Mouse (Mus musculus): ENCODE results near the gene Apoa5.

Gene Apoa5

DNA sequence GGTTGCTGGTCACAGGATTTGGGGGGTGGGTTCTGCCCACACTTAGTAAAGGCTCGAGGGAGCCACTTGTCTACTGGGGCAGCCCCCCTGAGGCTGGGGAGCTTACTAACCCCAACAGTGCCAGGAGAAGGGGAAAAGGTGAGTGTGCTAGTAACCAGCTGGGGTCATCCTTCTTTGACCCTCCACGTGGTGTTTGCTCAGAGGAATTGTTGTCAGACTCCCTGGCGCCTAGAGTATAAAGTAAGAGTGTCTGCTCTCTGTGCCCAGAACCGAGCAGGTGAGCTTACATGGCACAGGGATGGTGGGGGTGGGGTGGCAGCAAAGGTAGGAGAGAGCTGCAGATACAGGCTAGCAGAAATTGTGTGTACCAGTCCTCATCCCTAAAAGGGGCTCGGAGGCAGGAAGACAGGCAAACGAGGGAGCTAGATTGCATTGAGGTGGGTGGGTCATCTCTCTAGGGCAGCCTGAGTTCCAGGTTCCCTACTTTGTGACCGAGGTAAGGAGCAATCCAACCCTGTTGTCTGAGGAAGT is at the start of gene Apoa5:
Apoa5 (plus strand) TSS at position 291 of the 531 bp plus-strand sequence.
- no peak for ATAC-seq (ENCODE audit: low TSS enrichment)

DNA sequence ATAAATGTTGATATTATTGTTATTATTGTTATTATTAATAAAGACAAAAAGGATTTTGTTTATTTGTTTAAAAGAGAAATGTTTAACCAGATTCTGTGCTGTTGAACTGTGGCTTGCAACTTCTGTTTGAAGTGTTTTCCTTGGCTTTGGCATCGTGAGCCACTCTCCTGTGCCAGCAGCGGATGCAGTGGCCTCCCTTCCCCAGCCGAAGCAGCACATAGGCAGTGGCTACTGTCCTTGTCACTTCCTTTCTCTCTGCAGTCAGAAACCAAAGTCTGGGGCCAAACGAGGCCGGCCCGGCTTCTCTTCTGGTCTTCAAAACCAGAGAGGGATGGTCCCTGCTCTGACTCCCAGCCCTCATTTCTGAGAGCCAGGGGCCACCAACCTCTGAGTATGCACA is 45.3 kb upstream of the Apoa5 start:
- ATAC-seq (ENCODE audit: low TSS enrichment), result no peak

DNA sequence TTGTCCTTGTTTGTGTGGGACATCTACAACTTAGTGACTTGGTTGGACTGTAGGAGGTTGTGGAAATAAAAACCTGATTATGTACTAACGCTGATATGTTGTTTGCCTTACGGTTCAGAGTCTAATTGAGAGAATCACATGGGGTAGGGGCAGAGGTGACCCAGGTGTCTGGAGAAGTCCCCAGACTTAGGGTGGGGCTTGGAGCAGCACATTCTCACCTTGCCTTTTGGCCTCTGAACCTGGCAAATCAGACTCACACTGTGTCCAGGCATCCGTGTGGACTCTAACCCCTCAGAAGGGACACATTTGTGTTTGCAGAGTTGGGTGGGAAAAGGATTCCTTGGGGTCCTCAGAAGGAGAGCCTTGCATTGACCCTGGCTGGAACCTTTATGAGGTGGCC is 44.3 kb upstream of the Apoa5 start:
- ATAC-seq (ENCODE audit: low TSS enrichment), result no peak

DNA sequence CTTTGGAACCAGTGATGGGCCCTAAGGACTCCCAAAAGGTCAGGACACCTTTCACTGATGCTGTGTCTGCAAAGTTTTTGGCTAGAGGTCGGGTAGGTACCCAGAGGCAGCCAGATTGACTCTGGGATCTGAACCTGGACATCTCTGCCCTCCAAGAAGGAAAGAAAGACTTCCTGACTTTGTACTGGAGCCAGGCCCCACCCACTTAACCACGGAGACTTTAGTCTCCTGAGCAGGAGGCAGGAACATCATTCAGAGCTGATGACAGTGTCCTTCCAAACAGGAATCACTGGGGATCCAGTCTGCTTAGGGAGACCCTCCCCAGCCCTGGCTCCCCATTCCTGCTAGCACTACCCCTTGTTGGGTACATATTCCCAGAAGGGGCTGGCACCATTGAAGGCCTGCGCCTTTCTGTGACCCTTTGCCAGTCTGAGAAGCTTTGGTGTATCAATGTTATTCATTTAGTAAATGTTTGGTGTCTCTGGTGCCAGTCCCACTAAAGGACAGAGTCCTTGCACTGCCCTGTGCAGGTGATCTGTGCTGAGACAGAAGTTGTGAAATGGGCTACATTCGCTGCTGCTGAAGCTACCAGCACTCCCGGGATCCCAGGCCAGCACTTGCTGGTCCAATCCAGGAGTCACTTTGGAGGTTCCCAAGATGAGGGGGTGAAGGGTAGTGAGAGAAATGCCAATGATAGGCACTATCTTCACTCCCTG is 43.3 kb upstream of the Apoa5 start:
- ATAC-seq (ENCODE audit: low TSS enrichment), result no peak

DNA sequence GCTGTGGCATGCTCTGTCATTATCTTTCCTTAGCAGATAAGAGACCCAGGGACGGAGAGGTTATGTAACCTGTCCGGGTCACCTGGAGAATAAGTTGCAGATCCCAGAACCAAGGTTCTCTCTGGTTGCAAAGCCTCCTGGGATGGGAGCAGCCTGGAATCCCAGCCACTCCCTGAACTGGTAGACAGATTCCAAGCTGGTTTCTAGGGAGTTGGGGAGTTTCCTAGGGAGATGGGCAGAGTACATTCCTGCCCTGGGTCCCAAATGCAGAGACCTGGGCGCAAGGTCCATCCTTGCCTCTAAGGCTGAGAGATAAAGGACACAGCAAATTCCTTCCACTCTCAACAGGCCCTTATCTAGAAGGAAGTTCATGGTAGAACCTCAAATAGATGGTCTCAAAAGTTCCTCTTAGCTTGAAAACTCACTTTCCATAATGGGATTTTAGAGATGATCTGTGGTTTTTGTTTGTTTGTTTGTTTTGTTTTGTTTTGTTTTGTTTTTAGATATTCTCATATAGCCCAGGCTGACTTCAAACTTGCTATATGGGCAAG is 41.3 kb upstream of the Apoa5 start:
- ATAC-seq (ENCODE audit: low TSS enrichment), result no peak

DNA sequence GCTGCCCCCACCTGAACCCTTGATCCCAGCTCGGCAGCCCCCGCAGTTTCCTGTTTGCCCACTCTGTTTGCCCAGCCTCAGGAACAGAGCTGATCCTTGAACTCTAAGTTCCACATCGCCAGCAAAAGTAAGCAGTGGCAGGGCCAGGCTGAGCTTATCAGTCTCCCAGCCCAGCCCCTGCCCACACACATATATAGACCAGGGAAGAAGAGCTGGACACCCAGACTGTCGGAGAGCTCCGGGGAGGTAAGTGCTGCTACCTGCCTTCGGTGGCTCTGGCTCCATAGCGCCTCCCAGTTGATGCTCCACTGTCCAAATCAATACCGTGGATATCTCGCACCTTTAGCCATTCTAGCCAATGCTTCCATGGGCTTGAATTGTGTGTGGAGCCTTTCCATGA is 39.9 kb upstream of the Apoa5 start, which contains the start of gene Apoa1:
Apoa1 (plus strand) TSS at position 90 of the 400 bp plus-strand sequence.
- no peak for ATAC-seq (ENCODE audit: low TSS enrichment)

DNA sequence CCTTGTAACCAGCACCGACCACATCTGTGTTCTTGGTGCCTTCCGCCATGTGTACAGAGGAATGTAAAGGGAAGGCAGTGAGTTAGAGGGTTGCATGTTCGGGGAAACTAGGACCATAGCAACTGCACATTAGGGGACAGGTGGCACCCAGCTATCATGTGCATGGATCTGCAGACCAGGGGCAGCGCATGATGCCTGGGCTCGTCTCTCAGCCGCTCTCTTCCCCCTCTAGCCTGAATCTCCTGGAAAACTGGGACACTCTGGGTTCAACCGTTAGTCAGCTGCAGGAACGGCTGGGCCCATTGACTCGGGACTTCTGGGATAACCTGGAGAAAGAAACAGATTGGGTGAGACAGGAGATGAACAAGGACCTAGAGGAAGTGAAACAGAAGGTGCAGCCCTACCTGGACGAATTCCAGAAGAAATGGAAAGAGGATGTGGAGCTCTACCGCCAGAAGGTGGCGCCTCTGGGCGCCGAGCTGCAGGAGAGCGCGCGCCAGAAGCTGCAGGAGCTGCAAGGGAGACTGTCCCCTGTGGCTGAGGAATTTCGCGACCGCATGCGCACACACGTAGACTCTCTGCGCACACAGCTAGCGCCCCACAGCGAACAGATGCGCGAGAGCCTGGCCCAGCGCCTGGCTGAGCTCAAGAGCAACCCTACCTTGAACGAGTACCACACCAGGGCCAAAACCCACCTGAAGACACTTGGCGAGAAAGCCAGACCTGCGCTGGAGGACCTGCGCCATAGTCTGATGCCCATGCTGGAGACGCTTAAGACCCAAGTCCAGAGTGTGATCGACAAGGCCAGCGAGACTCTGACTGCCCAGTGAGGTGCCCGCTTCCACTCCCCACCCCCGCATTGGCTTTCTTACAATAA is 38.6 kb upstream of the Apoa5 start:
- ATAC-seq (ENCODE audit: low TSS enrichment), result peak; percentile 96

DNA sequence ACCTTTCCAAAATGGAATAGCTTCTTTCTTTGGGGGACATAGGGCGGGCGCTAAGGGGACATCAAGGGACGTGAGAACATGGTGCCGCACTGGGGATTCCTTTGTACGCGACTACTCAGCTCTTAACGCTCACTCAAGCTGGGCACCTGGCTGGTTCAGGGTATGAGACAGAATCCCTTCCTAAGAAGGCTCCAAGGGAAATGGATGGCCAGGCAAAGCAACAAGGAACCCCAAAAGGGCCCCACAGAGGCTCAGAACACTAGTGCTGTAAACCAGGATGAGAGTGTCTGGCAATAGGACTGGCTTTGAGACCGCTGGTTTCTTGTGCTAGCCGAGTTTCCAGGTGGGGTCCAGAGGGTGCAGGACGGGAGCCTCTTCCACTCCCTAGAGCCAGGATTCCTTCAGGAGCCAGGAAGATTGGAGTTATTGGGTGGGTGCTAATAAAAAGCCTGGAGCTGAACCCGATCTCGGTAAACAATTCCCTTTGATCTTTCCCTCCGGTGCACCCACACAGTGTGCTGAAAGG is 37.9 kb upstream of the Apoa5 start:
- ATAC-seq (ENCODE audit: low TSS enrichment), result peak; percentile 38

DNA sequence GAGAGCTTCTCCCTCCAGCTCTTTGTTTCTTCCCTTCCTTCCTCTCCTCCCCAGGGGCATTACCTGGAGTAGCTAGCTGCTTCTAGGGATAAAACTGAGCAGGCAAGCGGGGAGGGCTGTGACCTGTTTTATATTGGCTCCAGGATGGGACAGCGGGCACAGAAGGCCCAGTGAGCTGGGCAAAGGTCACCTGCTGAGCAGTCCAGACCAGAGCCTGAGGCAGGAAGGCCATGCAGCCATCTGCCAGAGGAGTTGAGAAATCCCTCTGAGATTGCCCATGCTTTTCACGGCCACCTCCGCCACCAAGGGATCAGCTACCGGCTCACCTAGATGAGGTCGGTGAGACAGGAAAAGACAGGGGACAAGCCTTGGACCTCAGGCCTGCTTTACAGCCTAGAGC is 33.2 kb upstream of the Apoa5 start:
- no peak for ATAC-seq (ENCODE audit: low TSS enrichment)

DNA sequence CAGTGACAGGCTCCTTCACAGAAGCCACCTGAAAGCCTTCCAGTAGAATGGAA is 33.0 kb upstream of the Apoa5 start, which contains the start of gene Apoc3:
Apoc3 (minus strand) TSS at position 41 of the 53 bp plus-strand sequence.
- ATAC-seq (ENCODE audit: low TSS enrichment), result no peak

DNA sequence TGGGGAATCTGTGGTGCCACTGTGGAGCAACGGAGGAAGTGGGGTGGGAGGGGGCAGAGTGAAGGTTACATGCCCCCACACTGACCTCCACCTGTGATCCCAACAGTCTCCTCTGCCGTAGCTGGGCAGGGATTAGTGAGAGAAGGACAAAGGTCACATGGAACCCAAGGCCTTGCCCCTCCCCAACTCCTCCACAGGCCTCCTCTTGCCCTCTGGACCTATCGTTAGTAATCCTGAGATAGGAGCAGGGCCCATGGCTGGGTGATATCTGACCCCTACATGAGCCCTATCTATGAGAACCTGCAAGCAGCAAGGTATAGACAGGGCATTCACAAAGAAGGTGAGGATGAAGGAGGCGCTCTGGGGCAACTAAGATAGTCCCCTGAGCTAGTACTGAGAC is 32.8 kb upstream of the Apoa5 start:
- no peak for ATAC-seq (ENCODE audit: low TSS enrichment)

DNA sequence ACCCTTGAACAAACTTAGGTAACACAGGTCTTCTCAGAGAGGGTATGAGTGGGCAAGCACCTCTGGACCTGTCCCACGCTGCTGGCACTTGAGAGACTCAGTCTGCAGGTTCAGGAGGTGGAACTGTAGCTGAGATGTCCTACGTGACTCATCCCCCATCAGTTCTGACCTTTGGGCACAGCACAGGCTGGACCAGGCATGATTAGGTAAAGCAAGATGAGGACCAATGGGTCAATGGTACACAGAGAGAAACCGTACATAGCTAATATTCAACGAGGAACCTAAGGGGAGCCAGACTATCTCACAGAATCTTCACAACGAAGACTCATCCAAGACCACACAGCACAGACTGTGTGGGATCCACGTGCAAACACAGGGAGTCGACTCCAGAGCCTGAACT is 29.6 kb upstream of the Apoa5 start:
- ATAC-seq (ENCODE audit: low TSS enrichment), result no peak

DNA sequence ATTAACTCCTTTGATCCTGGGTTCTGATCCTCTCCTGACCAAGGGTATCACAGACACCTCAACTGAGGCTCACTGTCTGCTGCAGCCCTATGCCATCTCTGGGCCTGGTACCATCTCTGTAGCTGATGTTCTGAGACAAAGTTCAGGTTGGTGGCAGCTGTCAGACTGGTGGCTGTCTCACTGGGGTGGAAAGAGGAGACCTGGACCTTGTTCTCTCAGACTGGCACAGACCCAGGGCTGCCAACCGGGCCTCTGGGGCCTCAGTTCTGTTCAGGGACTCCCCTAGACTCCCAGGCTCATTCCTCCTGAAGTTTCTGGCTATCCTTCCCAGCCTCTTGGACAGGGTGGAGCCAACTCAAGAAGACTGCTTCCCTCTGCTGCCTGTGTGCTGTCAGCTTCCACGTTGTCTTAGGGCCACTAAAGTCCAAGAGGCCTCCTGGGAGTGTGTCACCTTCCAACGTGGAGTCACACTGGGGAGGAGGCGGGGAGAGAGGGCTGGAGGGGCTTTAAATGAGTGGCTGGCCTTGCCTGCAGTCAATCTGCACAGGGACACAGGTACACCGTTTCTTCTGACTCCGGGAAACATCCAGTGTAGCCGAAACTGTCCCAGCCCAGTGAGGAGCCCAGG is 27.8 kb upstream of the Apoa5 start, which contains the start of gene Apoa4:
Apoa4 (plus strand) TSS at position 171 of the 628 bp plus-strand sequence.
- no peak for ATAC-seq (ENCODE audit: low TSS enrichment)

DNA sequence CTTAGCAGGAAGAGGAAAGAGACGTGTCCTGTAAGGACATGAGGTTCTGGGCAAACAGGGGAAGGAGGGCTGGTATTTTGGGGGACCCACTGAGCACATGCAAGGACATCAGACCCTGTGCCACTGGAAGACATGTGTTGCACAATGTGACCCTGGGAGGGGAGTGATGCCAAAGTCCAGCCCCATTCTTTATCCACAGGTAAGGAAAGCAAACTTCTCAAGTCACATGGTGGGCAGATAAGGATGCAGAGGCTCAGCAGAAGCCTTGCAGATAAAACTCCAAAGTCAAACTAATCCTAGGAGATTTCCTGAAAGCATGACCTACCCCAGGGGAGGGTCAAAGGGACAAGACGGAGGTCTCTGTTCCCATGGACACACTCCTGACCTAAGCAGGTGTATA is 26.6 kb upstream of the Apoa5 start:
- no peak for ATAC-seq (ENCODE audit: low TSS enrichment)

DNA sequence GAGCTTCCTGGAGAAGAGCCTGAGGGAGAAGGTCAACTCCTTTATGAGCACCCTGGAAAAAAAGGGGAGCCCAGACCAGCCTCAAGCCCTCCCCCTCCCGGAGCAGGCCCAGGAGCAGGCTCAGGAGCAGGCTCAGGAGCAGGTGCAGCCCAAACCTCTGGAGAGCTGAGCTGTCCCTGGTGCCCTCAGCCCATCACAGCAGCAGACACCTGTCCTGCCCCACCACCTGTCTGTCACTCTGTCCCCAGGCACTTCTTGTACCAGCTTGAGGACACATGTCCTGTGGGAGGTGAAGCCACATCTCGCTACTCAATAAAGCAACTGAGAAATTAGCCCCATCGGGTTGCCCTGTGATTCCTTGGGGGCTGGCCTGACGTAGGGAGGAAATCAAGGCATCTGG is 25.3 kb upstream of the Apoa5 start:
- ATAC-seq (ENCODE audit: low TSS enrichment), result no peak

DNA sequence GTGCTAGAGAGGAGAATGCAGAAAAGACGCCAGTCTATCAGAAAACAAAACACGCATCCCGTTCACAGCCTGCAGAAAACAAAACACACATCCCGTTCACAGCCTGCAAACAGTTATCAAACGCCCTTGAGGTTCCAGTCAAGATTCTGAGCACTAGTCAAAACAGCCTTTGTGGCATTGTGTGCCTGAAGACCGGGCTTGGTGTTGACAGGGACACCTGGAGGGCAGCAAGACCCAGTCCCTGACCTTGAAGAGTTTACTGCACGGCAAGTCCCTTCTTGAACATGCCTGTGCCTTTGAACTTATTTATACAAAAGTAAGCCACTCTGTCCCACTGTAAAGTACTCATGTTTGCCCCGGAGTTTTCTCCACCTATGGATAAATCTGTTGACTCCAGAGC is 24.8 kb upstream of the Apoa5 start:
- ATAC-seq (ENCODE audit: low TSS enrichment), result no peak

DNA sequence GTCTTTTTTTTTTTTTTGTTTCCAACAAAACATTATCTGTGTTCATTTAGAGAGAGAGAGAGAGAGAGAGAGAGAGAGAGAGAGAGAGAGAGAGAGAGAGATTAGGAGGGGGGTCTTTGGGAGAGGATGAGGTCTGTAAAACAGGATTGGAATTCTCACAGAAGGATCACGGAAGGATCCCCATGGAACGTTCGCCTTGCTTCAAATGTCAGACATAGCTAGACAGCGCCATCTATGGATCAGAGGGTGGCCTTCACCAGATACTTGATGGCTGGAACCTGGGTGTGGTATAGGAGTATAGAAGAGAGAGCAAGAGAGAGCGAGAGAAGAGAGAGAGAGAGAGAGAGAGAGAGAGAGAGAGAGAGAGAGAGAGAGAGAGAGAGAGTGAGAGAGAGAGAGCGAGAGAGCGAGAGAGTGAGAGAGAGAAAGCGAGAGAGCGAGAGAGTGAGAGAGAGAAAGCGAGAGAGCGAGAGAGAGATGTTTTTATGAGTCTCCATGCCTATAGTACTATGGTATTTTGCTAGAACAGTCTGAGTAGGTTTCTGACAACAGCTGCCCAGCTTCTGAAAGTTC is 21.6 kb upstream of the Apoa5 start:
- peak; percentile 98 for ATAC-seq (ENCODE audit: low TSS enrichment)

DNA sequence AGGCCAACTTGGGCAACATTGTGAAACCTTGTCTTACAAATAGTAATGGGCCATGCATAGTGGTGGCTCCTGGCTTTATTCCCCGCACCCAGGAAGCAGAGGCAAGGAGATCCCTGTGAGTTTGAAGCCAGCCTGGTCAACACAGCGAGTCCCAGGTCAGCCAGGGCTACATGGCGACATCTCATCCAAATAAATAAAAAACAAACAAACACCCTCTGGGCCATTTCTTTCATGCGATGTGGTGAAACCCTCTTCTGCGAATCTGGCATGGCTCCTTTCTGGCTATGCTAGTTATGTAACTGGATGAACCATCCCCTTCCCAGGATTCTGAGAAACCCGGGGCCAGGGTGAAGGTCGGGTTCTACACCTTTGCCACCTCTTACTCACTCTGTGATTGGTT is 12.3 kb upstream of the Apoa5 start:
- ATAC-seq (ENCODE audit: low TSS enrichment), result no peak

DNA sequence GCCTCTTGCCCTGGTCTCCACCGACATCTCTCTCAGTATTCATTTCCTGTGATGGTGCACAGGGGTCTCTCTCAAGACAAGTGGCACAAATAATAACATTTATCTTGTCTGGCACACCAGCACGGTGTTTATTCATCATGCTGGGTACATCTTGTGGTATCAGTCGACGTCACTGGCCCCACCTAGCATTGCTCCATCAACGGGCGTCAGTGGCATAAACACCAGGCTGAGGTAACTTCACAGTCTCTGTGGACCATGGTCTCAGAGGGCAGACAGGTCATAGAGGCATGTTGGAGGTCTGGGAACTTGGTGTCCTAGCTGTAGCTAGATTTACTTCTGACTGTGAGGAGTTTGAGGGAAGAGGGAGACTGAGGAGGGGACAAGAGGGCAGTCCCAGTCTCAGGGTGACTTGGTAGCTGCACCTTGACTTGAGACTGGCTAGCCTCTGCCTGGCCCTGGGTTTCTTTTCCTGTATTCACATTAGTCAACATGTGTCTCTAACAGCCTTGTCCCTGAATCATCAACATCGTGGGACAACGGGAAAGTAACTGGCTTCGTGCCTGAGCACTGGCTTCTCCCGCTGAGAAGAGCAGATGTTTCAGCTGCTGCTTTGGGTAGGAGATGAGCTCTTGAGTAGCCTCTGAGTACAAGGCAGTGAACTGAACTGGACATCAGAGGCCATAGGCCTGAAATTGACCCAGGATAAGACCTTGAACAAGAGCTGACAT is 11.6 kb upstream of the Apoa5 start:
- no peak for ATAC-seq (ENCODE audit: low TSS enrichment)

DNA sequence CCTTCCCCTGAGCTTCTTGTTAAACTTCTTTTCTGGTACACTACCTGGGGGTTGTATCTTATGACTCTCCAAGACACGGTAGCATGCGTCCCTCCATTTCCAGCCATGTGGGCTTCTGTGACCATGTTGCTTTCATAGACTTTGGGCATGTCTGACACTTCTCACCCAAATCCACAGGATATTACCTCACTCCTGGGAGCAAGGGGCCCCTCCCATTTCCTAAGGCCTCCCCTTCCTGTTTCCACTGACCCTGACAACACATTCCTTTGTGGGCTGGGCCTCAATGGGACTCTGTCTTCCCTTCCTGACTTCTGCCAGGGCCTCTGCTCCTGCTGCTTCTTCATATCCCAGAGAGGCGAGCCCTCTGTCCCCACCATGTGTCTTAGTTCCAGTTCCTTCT is 10.9 kb upstream of the Apoa5 start:
- no peak for ATAC-seq (ENCODE audit: low TSS enrichment)

DNA sequence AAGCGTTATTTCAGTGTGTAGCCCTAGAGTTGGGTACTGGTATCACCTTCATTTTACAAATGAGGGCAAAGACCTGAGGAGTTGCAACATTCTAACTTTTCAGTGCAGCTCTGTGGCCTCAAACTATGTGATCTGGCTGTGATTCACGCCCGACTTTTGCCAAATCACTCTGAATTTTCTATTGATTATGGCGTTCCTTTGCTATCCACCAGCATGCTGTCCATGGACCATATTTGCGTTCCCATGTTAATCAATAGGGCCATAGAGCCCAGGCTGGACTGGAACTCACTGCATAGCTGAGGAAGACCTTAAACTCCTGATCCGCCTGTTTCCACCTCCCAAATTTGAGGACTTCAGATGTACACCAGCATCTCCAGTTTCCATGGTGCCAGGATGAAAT is 9.3 kb upstream of the Apoa5 start:
- no peak for ATAC-seq (ENCODE audit: low TSS enrichment)

Data from frontal cortex, adult (tissue).